Mouse (Mus musculus) kidney, postnatal 10 days (tissue): ENCODE results near the gene Cda.
"Not testable (repeated sequence)": the region's sequence is repeated elsewhere in the genome, so short reads cannot be mapped to it uniquely, and the experiment has no call there.

ENCODE experiments used
- DNase-seq: peaks from one replicate; pipeline ENCODE4 v3.0.0; 2021; ENCODE audit warnings: mixed read lengths

Gene Cda

DNA sequence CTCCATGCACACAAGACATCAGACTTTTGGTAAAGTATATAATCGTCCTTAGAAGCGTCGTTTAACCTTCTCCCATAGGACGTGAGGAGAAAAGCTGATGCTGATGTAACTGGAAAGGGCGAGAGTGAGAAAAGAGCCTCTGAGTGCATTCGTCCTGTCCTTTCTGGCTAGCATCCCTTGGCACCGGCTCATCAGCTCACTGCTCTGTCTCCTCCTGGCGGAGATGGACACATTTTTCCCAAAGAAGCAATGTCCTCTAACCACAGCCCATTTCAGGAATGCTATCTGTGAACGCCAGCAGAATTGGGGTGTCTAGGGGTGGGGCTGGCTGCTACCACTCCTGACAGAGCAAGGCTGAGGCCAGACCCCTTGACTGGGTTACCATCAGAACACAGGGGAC lies 36.1 kb downstream of the Cda start:
- DNase-seq = no peak

DNA sequence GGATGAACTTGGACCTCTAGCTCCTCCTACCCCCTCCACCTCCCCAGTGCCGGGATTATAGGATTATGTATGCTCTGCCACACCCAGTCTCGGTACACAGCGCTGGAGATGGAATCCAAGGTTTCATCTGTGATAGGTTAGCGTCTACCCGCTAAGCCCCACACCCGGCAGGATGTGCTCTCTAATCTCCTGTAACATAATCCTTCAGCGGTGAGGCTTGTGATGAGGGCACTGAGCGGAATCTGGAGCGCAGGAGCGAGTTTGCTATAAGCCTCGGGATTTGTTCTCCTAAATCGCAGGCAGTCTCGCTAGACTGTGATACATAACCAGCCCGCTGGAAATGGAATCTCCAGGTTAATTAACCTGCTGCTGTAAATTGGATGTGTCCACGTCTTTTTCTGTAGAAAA lies 37.5 kb downstream of the Cda start:
- no peak for DNase-seq

GRCm38 (mm10) chr4:138327891-138328470 lies 39.8 kb downstream of the Cda start:
- DNase-seq = no peak

DNA sequence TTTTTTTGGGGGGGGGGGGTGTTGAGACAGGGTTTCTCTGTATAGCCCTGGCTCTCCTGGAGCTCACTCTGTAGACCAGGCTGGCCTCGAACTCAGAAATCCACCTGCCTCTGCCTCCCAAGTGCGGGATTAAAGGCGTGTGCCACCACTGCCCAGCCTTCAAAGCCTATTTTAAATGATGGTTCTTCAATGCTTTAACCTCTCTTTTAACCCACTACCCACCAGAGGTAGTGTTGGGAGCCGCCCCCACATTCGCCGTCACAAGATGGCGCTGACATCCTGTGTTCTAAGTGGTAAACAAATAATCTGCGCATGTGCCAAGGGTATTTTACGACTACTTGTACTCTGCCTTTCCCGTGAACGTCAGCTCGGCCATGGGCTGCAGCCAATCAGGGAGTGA lies 40.6 kb downstream of the Cda start:
- not testable (repeated sequence) for DNase-seq

DNA sequence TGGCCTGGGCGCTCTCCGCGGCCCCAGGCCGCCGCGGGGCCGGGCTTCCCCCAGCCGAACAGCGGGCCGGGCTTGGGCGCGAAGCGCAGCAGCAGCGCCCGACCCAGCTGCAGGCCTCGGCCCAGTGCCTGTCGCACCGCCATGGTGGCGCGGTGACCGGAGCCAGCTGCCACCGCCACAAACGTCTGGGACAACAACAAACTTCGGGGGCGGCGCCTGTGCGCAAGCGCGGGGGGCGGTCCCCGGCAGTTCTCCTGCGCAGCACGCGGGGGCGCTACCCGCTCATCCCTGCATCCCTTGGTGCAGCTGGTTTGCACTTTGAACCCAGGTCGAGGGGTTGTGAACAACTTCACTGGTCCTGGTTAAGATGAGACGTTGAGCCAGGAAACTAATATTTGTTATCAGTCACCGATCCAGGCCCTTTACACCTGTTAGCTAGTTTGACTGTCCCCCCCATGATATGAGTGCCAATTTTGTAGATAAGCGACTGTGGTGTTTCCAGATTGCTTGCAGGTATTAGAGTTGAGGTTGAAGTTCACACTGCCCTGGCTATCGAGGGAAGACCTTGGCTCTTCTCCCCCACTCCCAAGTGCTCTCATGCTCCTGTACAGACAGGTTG lies 41.6 kb downstream of the Cda start, which contains the start of gene Pink1:
Gene Pink1 (minus strand): TSS at position 231 of the 619 bp plus-strand sequence.
- DNase-seq = peak; percentile 95

- peak; percentile 98 for DNase-seq
Measured at GRCm38 (mm10) chr4:138325466-138326076, 42.2 kb downstream of the Cda start.

- DNase-seq = no peak
Measured at GRCm38 (mm10) chr4:138324451-138324850, 43.3 kb downstream of the Cda start.

GRCm38 (mm10) chr4:138323753-138324152 lies 44.0 kb downstream of the Cda start:
- DNase-seq = no peak

DNA sequence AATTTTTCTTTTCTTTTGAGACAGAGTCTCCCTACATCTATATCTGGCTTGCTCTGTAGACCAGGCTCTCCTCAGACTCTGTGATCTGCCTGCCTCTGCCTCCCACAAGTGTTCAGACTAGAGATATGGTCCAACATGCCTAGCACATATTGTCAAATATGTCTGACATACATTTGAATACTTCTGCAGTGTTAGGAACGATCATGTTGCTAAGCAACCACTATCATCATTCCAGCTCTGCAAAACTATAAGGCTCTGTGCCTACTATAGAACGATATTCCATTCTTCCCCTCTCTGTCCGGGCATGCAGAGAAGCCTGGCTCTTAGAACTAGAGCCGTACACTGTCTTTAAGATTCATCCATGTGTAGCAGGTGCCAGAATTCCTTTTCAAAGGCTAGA lies 45.1 kb downstream of the Cda start:
- no peak for DNase-seq

DNA sequence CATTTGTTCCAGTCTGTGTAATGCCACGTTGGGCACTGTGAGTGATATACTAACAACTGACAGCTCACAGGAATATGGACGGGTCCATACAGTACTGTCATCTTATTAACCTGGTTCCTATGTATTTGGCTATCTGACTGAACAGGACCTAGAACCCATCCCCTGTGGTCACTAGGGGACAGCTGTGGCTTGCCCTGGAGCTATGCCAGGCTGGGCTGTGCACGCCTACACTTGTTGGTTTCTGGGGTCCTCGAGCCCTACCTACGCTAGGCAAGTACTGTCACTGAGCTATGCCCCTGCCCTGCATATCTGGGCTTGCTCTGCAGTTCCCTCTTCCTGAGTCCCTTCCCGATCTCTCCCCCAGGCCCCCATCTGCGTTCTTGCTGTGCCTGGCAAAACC lies 46.3 kb downstream of the Cda start:
- no peak for DNase-seq

GRCm38 (mm10) chr4:138320711-138321110 lies 47.1 kb downstream of the Cda start:
- no peak for DNase-seq

- DNase-seq = peak; percentile 90
Measured at GRCm38 (mm10) chr4:138319508-138319907, 48.3 kb downstream of the Cda start.

DNA sequence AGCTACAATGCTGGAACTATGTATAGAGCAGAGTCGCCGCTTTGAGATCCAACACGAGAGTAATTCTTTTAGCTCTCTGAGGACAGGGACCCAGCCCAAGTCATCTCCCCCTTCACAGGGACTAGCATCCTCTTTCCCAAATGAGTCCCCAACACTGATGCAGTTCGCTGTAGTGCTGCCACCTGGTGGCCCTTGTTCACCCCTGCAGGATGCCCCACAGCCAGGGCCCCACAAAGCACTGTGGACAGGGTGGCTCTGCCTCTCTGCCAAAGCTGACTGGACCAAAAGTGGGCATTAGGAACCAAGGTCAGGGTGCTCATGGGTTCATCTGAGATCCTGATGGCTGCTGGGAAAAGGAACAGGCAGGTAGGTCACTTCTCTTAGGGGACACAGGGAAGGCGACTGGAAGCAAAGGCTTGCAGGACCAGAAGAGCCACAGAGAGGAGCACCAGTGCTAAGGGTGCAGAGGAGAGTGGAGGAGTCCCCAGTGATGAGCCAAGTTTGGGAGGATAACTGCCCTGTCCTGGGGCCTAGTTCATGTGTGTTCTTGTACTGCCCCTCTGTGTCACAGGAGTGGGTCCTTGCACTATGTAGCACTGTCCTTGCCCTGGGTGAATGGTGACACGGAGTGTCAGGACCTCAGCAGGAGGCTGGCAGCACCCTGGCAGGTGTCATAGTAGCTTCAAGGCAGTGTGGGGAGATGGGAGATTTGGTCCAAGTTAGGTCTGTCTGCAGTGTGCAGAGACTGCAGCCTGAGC lies 49.1 kb downstream of the Cda start:
- peak; percentile 79 for DNase-seq

- DNase-seq = no peak
Measured at GRCm38 (mm10) chr4:138316369-138316768, 51.4 kb downstream of the Cda start.

DNA sequence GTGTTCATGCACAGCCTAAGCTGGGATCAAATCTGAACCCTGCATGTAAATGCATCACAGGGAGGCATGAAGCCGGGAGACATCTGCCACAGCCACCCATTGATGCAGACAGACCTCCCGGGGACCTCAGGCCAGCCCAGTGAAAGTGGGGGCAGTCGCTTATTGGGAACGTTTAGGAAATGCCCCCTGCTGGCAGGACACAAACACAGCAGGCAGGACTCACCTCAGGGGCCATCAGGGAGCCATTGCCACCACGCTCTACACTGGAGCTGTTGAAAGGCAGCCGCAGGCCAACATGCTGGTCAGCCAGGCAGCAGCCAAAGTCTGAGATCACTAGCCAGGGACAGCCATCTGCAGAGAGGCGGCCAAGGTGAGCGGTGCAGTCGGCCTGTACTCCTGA lies 52.0 kb downstream of the Cda start:
- DNase-seq = no peak

DNA sequence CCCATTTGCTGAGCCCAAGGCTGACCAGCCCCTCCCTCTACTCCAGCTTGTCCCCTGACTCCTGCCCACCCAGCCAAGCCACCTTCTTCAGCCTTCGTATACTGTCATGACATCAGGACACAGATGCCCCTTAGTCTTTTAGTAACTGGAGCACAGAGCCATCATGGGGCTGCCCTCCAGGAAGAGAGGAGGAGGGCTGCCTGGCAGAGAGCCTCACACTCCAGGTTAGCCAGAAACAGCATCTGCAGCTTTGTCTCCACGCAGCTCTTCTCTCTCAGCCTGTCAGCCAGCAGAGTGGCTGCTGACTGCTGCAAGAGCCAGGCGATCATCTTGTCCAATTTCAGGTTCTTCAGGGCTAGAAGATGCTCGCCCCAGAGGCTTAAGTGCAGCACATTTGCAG lies 54.0 kb downstream of the Cda start:
- DNase-seq = no peak

DNA sequence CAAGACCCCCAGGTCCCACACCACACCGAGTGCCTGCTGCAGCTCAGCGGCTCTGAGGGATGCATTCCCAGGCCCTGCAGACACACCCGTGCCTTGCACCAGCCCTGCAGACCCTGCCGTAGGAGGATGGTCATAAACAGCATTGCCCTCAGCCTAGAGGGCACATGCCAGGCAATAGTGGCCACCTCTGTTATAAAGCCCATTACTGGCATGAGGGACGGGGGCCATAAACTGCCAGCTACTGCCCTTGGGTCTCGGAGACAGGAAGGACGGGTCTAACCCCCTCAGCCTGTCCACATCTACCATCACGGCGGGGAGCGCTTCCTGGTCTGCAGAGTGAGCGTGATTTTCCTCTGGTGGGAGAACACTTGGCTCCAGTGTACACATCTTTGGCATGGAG lies 54.8 kb downstream of the Cda start:
- DNase-seq = no peak

DNA sequence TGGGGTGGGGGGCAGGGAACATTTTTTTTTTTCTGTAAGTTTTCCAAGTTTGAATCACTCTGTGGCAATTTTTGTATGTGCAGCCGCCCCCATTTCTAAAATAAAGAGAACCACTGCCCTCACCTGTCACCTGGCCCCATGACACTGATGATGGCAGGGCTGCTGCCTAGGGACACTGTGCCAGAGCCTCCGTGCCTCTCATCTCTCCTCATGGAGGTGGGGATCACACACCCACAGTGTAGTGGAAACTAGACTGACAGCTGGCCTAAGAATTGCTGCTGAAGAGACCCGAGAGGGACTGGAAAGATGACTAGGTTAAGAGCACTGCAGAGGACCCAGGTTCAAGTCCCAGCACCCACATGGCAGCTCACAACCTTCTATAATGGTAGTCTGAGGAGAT lies 55.7 kb downstream of the Cda start:
- no peak for DNase-seq

DNA sequence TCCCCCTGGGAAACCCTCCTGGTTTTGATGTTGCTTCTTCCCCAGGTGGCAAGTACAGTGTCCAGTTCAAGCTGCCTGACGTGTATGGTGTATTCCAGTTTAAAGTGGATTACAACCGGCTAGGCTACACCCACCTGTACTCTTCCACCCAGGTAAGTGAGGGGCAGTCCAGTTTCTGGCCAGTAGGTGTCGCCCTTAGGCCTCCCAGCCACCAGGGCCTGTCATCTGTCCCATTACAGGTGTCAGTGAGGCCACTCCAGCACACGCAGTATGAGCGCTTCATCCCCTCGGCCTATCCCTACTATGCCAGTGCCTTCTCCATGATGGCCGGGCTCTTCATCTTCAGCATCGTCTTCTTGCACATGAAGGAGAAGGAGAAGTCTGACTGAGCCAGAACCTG lies 56.2 kb downstream of the Cda start:
- DNase-seq = peak; percentile 77

DNA sequence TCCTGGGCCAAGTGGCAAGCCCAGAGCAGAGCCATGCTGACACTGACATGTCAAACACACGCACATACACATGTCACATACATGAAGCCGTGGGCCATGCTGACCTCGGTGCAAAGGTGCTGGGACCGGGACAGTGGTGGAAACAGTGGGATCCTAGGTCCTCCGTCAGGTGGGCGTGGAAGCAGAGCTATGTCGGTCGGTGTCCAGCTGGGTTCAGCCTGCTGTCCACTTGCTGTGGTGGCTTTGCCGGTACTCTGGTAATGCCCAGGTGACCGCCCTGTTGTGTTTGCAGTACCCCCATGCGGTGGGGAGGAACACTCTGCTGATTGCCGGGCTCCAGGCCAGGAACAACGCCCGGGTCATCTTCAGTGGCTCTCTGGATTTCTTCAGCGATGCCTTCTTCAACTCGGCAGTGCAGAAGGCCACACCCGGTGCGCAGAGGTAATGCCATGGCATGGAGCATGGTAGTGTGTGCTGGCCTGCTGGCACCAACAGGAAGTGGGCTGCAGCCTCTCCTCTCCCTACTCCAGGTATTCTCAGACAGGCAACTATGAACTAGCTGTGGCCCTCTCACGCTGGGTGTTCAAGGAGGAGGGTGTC lies 57.4 kb downstream of the Cda start:
- DNase-seq = no peak

DNA sequence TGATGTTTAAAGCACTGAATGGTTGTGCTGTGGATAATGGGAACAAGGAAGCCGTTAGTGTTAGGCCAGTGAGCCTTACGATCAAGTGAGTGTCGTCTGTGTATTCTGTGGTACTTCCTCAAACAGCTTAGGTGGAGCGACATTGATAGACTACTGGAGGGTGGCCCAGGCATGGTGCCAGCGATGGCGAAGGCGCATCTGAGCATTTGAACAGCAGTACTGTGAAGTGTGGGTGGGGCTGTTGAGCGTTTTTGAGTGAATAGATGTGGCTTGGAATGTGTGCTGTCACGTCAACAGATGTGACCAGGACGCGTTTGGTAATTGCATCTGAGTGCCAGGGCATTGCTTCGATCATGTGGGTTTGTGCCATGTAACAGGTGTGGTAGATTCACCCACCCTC lies 60.1 kb downstream of the Cda start:
- DNase-seq = no peak

DNA sequence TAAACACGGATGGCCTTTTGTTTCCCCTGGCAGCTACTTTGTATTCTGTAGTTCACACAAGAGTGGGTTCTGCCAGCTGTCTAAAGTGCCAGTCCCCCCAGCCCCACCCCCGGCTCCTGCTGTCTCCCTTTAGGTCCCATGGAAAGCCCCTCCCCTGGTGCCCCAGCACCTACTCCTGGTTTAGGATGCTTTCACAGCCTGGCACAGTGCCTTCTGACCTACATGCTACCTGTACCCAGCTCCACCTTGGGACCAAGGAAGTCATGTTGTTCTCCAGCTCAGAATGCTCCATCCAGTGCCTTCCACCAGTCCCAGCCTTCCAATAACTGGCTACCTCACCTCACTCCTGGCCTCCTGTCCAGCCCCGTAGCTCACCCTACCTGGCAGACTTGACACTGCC lies 60.8 kb downstream of the Cda start:
- no peak for DNase-seq

GRCm38 (mm10) chr4:138304340-138305104 lies 63.3 kb downstream of the Cda start, which contains the start of gene Ddost:
Ddost (plus strand) TSS chr4:138304730.
- peak; percentile 99 for DNase-seq
